Mouse (Mus musculus) adrenal gland, postnatal 10 days (tissue): ENCODE measurements around the gene Timp1. TPM values are rescaled to one million over a fixed set of nuclear protein-coding genes. Genes with fewer than 3 reads are reported as not detected.

Experiments
- DNase-seq: peaks from one replicate; pipeline ENCODE4 v3.0.0; 2021; ENCODE audit warnings: mixed read lengths
- microRNA-seq: library from miRNA; unstranded; fragments of <30 nt; microRNA quantifications from one replicate; pipeline ENCODE4 v1.2.0, GENCODE M21; 2021
- total RNA-seq, 2 experiments: library from RNA; stranded (reverse); gene quantifications; 2 replicates each; pipeline ENCODE4 v1.2.3; 2021

Gene Timp1
- total RNA-seq, 2 experiments from 2014 or later: 21.8 to 23.3 TPM

DNA sequence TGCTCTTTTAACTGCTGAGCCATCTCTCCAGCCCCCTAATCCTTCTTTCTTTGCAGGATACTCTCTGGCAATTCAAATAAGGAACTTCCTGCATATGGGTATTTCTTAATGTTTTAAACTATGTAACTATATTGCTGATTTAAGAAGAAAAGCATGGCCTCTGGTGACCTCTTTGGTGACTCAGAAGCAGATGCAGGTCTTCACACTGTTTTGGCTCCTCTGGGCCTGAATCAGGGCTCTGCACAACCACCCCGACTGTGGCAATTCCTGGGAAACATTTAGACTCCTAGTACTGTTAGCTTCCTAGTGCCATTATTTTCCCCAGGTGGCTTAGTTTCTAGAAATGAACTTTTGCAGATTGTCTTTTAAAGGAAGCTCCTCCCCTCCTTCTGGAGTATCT lies 53.5 kb downstream of the Timp1 start:
- DNase-seq: no peak

Small RNA genes lying within 50 kb of the gene (microRNA-seq; reads per million reads assigned to microRNA genes)
- gene Gm24824 (not detected), gene Mir5617 (not detected)

Other genes starting within 250 kb of the Timp1 start
- gene Uba1, start 211.8 kb upstream of the Timp1 start, total RNA-seq: 100 to 1,000 TPM; 307 to 320 TPM
- gene Cdk16, start 182.2 kb upstream of the Timp1 start, total RNA-seq: 100 to 1,000 TPM; 145 to 183 TPM
- gene Usp11, start 166.3 kb upstream of the Timp1 start, total RNA-seq: 10 to 100 TPM; 18.9 to 28.3 TPM
- 100 to 1,000 TPM in 1 of 2 experiments, 10 to 100 TPM in 1; 85.2 to 118 TPM for gene Araf, start 72.4 kb upstream of the Timp1 start, total RNA-seq
- gene Syn1, start 50.8 kb downstream of the Timp1 start, total RNA-seq: 10 to 100 TPM in 1 of 2 experiments, 1 to 10 TPM in 1; 6.4 to 12.3 TPM
- gene Cfp, start 61.4 kb downstream of the Timp1 start, total RNA-seq: 10 to 100 TPM; 18.5 to 19.1 TPM
- gene Elk1, start 80.4 kb downstream of the Timp1 start, total RNA-seq: 10 to 100 TPM; 11.9 to 16.3 TPM
- 10 to 100 TPM; 36.0 to 42.0 TPM for gene Uxt, start 91.9 kb downstream of the Timp1 start, total RNA-seq
- 1 to 10 TPM; 6.6 to 9.5 TPM for gene Zfp182, start 192.2 kb downstream of the Timp1 start, total RNA-seq
- not detected for gene Spaca5, start 198.2 kb downstream of the Timp1 start, total RNA-seq
- 1 to 10 TPM; 1.5 to 2.9 TPM for gene Zfp300, start 219.4 kb downstream of the Timp1 start, total RNA-seq
- not detected for gene Ssxa1, start 245.7 kb downstream of the Timp1 start, total RNA-seq